Mouse (Mus musculus) adrenal gland, adult (tissue): ENCODE data around the gene Olfr221.

Experiments
- DNase-seq, 2 experiments: peaks; one replicate each; pipeline ENCODE4 v3.0.0; 2022 to 2023; ENCODE audit warnings: low spot score in 1 of 2; ENCODE audit not compliant: inconsistent age in 2 of 2

Gene Olfr221

GRCm38 (mm10) chr14:52006241-52006640 lies 36.0 kb downstream of the Olfr221 start:
- DNase-seq, result no peak

GRCm38 (mm10) chr14:52005616-52006015 lies 36.6 kb downstream of the Olfr221 start:
- DNase-seq, result peak in 1 of 2 experiments; percentile 27

GRCm38 (mm10) chr14:52005141-52005540 lies 37.1 kb downstream of the Olfr221 start:
- peak in 1 of 2 experiments; percentile 29 for DNase-seq

- peak; percentile 21 to 55 for DNase-seq
Measured at GRCm38 (mm10) chr14:52003981-52004495, 38.2 kb downstream of the Olfr221 start.

GRCm38 (mm10) chr14:51997483-51997882 lies 44.8 kb downstream of the Olfr221 start:
- peak in 1 of 2 experiments; percentile 21 for DNase-seq

GRCm38 (mm10) chr14:51996866-51997265 lies 45.4 kb downstream of the Olfr221 start:
- DNase-seq, result peak in 1 of 2 experiments; percentile 28

GRCm38 (mm10) chr14:51996231-51996841 lies 45.9 kb downstream of the Olfr221 start:
- peak in 1 of 2 experiments; percentile 42 for DNase-seq

GRCm38 (mm10) chr14:51995219-51995871 lies 46.9 kb downstream of the Olfr221 start:
- peak in 1 of 2 experiments; percentile 22 for DNase-seq

- DNase-seq, result no peak
Measured at GRCm38 (mm10) chr14:51994453-51994852, 47.8 kb downstream of the Olfr221 start.

- DNase-seq, result no peak
Measured at GRCm38 (mm10) chr14:51989461-51989970, 52.7 kb downstream of the Olfr221 start.

- DNase-seq, result no peak
Measured at GRCm38 (mm10) chr14:51988731-51989130, 53.5 kb downstream of the Olfr221 start.

GRCm38 (mm10) chr14:51987177-51987576 lies 55.1 kb downstream of the Olfr221 start:
- DNase-seq, result no peak

GRCm38 (mm10) chr14:51986153-51986505 lies 56.1 kb downstream of the Olfr221 start:
- DNase-seq, result no peak

- peak; percentile 83 to 92 for DNase-seq
Measured at GRCm38 (mm10) chr14:51985301-51986152, 56.7 kb downstream of the Olfr221 start.

- peak; percentile 77 to 89 for DNase-seq
Measured at GRCm38 (mm10) chr14:51984247-51985231, 57.7 kb downstream of the Olfr221 start, which contains the start of gene Arhgef40. Arhgef40 (plus strand) TSS chr14:51984719.
